Mouse (Mus musculus): ENCODE results near the gene Sec14l1.

Sec14l1 gene

GRCm38 (mm10) chr11:117088271-117088991 lies 26.5 kb upstream of the Sec14l1 start:
- DNase-seq = no peak

- DNase-seq = no peak
Measured at GRCm38 (mm10) chr11:117089673-117090419, 25.1 kb upstream of the Sec14l1 start.

GRCm38 (mm10) chr11:117091406-117091805 lies 23.6 kb upstream of the Sec14l1 start:
- DNase-seq = no peak

GRCm38 (mm10) chr11:117091845-117092244 lies 23.1 kb upstream of the Sec14l1 start:
- DNase-seq = peak; percentile 69

- DNase-seq = peak; percentile 52
Measured at GRCm38 (mm10) chr11:117092711-117093110, 22.3 kb upstream of the Sec14l1 start.

- peak; percentile 61 for DNase-seq
Measured at GRCm38 (mm10) chr11:117093900-117094552, 20.9 kb upstream of the Sec14l1 start.

- no peak for DNase-seq
Measured at GRCm38 (mm10) chr11:117094646-117095045, 20.3 kb upstream of the Sec14l1 start.

GRCm38 (mm10) chr11:117097021-117097420 lies 17.9 kb upstream of the Sec14l1 start:
- DNase-seq = no peak

GRCm38 (mm10) chr11:117098155-117098554 lies 16.8 kb upstream of the Sec14l1 start:
- peak; percentile 43 for DNase-seq

GRCm38 (mm10) chr11:117098784-117099183 lies 16.2 kb upstream of the Sec14l1 start:
- DNase-seq = no peak

- no peak for DNase-seq
Measured at GRCm38 (mm10) chr11:117099372-117099771, 15.6 kb upstream of the Sec14l1 start.

- peak; percentile 55 for DNase-seq
Measured at GRCm38 (mm10) chr11:117101351-117101921, 13.5 kb upstream of the Sec14l1 start.

GRCm38 (mm10) chr11:117101925-117102717 lies 12.8 kb upstream of the Sec14l1 start:
- no peak for DNase-seq

- DNase-seq = peak; percentile 56
Measured at GRCm38 (mm10) chr11:117103523-117103922, 11.4 kb upstream of the Sec14l1 start.

- no peak for DNase-seq
Measured at GRCm38 (mm10) chr11:117104044-117104757, 10.8 kb upstream of the Sec14l1 start.

- peak; percentile 41 for DNase-seq
Measured at GRCm38 (mm10) chr11:117105315-117105714, 9.7 kb upstream of the Sec14l1 start.

- no peak for DNase-seq
Measured at GRCm38 (mm10) chr11:117105850-117106249, 9.1 kb upstream of the Sec14l1 start.

GRCm38 (mm10) chr11:117106633-117107334 lies 8.2 kb upstream of the Sec14l1 start:
- no peak for DNase-seq

- no peak for DNase-seq
Measured at GRCm38 (mm10) chr11:117107837-117108236, 7.1 kb upstream of the Sec14l1 start.

GRCm38 (mm10) chr11:117108595-117108994 lies 6.4 kb upstream of the Sec14l1 start:
- peak; percentile 90 for DNase-seq

All from kidney, postnatal 10 days (tissue).